Mouse (Mus musculus): ENCODE results near the gene Gm42421. TPM values are rescaled to one million over a fixed set of nuclear protein-coding genes. Genes with fewer than 3 reads are reported as not detected.

The Gm42421 gene
- total RNA-seq, 1 experiment from 2014 or later = 1.8 TPM

DNA sequence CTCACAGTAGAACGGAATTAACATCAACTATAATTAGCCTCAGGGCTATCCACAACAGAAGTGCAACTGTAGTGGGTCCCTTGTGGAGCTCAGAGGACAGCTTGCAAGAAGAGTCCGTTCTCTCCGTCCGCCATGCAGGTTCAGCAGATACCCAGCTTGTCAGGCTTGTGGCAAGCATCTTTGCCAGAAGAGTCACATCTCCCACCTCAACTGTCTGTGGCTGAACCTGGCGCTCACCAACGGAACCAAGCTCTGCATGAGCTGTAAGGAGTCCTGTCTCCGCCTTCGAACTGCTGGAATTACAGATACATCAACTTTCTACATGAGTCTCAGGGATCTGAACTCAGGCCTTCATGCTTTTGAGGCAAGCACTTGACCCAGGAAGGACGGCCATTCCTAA, 8.2 kb downstream of the Gm42421 start:
- no peak for DNase-seq

DNA sequence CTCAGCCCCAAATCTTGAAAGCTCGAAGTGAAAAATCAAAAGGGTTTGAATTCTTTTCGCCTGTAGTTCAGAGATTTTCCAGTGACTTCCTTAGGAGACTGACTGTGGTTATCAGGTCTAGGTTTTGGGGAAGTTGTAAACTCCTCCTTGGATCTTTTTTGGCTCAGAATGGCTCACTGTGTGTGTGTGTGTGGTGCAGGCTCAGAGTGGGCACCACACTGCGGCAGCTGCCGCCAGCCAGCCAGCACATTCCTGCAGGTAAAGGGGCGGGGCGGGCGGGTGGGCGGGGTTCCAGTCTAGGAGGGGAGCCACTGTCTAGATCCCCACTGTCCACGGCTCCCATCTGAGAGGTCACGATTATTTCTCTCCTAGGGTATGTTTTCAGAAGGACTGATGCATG, 13.6 kb downstream of the Gm42421 start:
- DNase-seq = no peak

GRCm38 (mm10) chr5:143943231-143944125, 15.5 kb downstream of the Gm42421 start:
- DNase-seq = no peak

- no peak for DNase-seq
Observed at GRCm38 (mm10) chr5:143948361-143948760, 20.4 kb downstream of the Gm42421 start.

DNA sequence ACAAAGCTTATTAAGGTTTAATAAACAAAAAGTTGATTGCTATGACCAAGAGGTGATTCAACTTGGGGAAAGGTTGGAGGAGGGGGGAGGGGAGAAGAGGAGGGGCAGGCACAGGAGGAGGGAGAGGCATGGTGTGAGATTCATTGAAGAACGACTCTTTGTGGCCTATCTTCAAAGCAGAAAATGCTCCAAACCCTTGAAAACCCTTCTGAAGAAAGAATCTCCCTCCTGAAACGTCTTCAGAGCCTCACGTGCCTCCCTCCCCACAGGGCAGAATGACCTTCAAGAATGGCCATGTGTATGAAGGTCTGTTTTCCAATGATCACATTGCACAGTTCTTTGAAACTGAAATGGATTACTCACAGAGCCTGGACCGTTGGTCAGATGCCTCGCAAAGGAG, 22.0 kb downstream of the Gm42421 start:
- no peak for DNase-seq

DNA sequence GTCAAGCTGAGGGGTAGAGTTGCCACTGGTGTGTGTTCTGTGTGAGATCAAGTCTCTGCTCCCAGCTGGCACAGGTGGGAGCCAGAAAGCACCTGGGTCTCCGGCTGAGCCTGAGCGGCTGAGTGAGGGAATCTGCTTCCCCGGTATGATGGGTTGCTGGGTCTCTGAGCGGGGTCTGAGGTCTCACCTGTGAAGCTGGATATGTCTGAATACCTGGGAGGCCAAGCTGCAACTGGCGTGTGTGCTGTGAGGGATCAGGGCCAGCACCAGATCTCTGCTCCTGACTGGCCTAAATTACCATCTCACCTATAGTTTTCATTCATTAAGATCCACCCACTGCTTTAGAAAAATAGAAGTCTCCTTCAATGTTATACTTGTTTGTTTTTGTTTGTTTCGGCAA, 29.1 kb downstream of the Gm42421 start:
- DNase-seq = no peak

DNA sequence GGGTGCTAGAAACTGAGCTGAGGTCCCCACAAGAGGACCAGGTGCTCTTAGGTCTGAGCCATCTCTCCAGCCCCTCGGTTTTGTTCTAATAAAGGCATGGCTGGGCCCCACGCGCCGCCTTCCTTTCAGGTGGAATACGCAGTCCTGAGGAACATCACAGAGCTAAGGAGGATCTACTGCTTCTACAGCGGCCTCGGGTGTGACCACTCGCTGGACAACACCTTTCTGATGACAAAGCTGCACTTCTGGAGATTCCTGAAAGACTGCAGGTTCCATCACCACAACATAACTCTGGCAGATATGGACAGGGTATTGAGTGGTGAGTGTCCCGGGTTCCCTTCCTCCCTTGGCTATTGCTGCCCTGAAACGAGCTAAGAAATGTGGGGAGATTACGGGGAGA, 31.6 kb downstream of the Gm42421 start:
- no peak for DNase-seq

DNA sequence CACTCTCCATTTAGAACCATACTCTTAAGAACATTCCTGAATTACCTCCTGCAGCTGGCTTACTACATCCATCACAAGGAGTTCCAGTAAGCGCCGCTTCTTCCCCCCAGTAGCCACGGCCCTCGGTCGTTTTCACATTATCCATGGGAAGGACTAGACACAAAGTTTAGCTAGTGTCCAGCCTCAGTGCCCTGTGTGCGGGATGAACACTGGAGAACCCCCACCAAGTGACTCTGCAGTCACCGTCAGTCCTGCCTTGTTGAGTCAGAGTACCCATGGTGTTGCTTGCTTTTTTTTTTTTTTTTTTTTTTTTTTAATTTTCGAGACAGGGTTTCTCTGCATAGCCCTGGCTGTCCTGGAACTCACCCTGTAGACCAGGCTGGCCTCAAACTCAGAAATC, 33.2 kb downstream of the Gm42421 start:
- no peak for DNase-seq

- peak; percentile 75 for DNase-seq
Observed at GRCm38 (mm10) chr5:143965586-143966345, 37.8 kb downstream of the Gm42421 start.

DNA sequence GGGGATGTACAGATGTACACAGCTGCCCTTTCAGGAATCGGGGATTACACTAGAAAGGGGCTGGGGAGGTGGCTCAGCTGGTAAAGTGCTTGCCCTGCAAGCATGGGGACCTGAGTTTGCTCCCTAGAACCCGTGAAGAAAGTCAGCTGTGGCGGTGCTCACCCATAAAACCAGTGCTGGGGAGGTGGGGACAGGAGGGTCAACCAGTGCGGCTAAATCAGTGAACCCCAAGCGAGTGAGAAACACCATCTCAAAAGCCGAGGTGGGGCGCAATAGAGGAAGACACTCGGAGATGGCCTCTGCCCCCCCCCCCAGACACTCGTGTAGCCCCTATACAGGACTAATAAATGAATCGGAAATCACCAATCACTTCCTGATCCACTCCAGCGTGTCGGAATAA, 38.7 kb downstream of the Gm42421 start:
- DNase-seq = no peak

GRCm38 (mm10) chr5:143972628-143973027, 44.7 kb downstream of the Gm42421 start:
- DNase-seq = no peak

DNA sequence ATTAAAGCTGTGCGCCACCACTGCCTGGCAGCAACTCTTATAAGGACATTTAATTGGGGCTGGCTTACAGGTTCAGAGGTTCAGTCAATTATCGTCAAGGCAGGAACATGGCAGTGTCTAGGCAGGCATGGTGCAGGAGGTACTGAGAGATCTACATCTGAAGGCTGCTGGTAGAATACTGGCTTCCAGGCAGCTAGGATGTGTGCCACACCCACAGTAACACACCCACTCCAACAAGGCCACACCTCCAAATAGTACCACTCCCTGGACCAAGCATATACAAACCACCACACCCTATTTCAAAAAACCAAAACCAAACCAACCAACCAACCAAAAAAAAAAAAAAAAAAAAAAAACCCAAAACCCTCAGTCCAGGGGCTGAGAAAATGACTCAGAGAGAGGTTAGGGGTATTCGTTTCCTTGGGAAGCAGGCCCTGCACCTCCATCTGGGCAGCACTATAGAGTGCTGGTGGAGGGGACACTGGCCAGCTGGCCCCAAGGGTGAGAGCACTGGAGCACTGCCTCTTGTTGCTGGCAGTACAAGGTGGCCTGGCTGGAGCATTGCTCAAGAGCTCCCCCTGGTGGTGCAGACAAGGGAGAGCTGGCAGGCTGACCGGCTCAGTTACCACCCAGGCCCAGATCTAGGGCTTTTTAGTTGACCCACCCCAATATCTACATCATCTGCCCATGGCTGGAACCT, 47.1 kb downstream of the Gm42421 start:
- DNase-seq = peak; percentile 71

DNA sequence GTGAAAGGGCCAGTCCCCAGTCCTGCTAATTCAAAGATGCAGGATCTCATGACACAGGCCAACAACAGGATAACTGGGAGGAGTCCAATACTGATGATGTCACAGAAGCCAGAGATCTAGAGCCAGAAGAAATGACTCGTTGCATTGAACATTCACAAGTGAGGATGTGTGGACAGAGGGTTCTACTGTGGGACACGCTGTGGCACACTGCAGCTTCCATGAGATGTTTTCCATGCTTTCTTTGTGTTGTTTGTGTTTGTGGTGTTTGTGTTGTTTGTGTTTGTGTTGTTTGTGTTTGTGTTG, 47.6 kb downstream of the Gm42421 start:
- DNase-seq = no peak

- DNase-seq = no peak
Observed at GRCm38 (mm10) chr5:143976232-143976631, 48.3 kb downstream of the Gm42421 start.

GRCm38 (mm10) chr5:143976726-143977431, 48.9 kb downstream of the Gm42421 start:
- DNase-seq = no peak

DNA sequence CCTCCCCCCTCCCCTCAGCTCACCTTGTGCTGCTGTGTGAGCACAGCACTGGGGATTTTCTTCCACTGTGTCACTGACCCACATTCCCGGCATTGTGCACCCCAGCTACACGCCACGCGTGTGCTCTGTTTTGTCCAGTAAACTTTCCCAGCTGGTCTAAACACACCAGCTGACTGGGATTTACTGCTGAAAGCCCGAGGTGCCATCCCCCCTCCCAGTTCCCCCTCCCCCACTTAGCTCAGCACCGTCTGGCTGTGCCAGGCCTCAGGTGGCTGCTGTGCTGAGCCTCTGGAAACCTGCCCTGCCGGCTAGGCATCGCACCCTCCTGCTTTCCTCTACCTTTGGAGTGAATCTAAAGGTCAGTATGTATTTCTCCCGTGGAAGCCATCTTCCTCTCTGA, 52.9 kb downstream of the Gm42421 start:
- DNase-seq = no peak

DNA sequence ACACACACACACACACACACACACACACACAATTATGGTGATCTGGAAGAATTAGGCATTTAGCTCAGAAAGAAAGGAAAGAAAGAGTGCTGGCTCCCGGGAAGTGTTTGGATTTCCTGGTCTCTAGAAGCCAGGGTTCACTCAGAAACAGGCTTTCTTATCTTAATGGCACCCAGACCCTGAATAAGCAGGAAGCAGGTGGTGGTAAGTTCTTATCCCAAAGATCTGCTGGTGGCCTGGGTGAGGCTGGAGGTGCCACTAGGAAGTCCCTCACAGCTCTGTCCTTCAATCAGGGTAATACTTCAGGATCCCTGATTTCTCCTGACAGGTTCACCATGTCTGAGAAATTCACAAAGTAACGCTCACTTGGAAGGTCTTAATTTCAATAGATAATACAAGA, 54.4 kb downstream of the Gm42421 start:
- DNase-seq = no peak

- peak; percentile 65 for DNase-seq
Observed at GRCm38 (mm10) chr5:143985381-143985780, 57.4 kb downstream of the Gm42421 start.
